Mouse (Mus musculus) liver, adult 2 months (tissue): ENCODE data around the gene Nxpe2. TPM values are rescaled to one million over a fixed set of nuclear protein-coding genes. Genes with fewer than 3 reads are reported as not detected.

ENCODE experiments used
- DNase-seq: peaks from one replicate; pipeline ENCODE4 v3.0.0-alpha.2; 2011; ENCODE audit warnings: low read depth, low spot score; ENCODE audit errors: extremely low read depth
- H3K27ac ChIP-seq: fragments of 200-500 bp; replicated peaks from 2 replicates; pipeline ENCODE4 v1.5.1; 2012; ENCODE audit warnings: low read depth, mild to moderate bottlenecking, control low read depth, inconsistent platforms, low read length; ENCODE audit not compliant: insufficient read depth
- H3K27me3 ChIP-seq: fragments of 200-500 bp; 2 replicates; pipeline ENCODE4 v1.6.1; 2012; ENCODE audit warnings: mild to moderate bottlenecking, moderate library complexity, low read length, inconsistent platforms; ENCODE audit not compliant: control insufficient read depth, insufficient read depth
- H3K36me3 ChIP-seq: fragments of 200-500 bp; 2 replicates; pipeline ENCODE4 v1.6.1; 2012; ENCODE audit warnings: low read length, inconsistent platforms; ENCODE audit not compliant: control insufficient read depth, insufficient read depth
- H3K4me1 ChIP-seq: fragments of 200-500 bp; 2 replicates; pipeline ENCODE4 v1.6.1; 2011; ENCODE audit warnings: low read length; ENCODE audit not compliant: control insufficient read depth, insufficient read depth
- H3K4me3 ChIP-seq: fragments of 200-500 bp; 2 replicates; pipeline ENCODE4 v1.5.1; 2011; ENCODE audit warnings: low read depth, mild to moderate bottlenecking, control low read depth, low read length, moderate library complexity; ENCODE audit not compliant: insufficient read depth
- H3K79me2 ChIP-seq: fragments of 200-500 bp; 2 replicates; pipeline ENCODE4 v1.6.1; 2012; ENCODE audit warnings: inconsistent platforms, mild to moderate bottlenecking, low read length, moderate library complexity; ENCODE audit not compliant: control insufficient read depth, insufficient read depth
- H3K9ac ChIP-seq: fragments of 200-500 bp; 2 replicates; pipeline ENCODE4 v1.6.1; 2012; ENCODE audit warnings: low read depth, mild to moderate bottlenecking, control low read depth, inconsistent platforms, low read length
- CTCF ChIP-seq: fragments of 200-500 bp; IDR thresholded peaks from 2 replicates; pipeline ENCODE4 v1.5.1; 2011; ENCODE audit warnings: low read depth, low read length, control low read depth
- POLR2A ChIP-seq: fragments of 200-500 bp; IDR thresholded peaks from 2 replicates; pipeline ENCODE4 v1.6.1; 2011; ENCODE audit warnings: low read length, control low read depth; ENCODE audit not compliant: insufficient read depth; ENCODE audit errors: extremely low read depth
- WGBS: fragments of 180-500 bp; shearing (Covaris S2); methylation state at CpG from one replicate; pipeline ENCODE4 v1.1.7; 2018; 5-methylcytosine and 5-hydroxymethylcytosine counted together
- polyA plus RNA-seq: library from polyadenylated mRNA; depleted of rRNA; stranded (reverse); fragments of >200 nt; gene quantifications from 2 replicates; pipeline ENCODE4 v1.2.3, GENCODE M21; 2012; rRNA removed
- total RNA-seq: library from RNA; depleted of rRNA; stranded (reverse); fragments of >200 nt; gene quantifications from 2 replicates; pipeline ENCODE4 v1.2.3, GENCODE M21; 2014; rRNA removed

Nxpe2 gene
- total and polyA plus RNA-seq, 2 experiments, result 12.6 to 21.4 TPM

- H3K4me3 ChIP-seq, result no peak overlapping the region
- H3K36me3 ChIP-seq, result no peaks in the 10 kb centered on the region
- H3K9ac ChIP-seq, result no peak overlapping the region
- H3K27ac ChIP-seq, result no peak overlapping the region
- no peaks in the 10 kb centered on the region for H3K27me3 ChIP-seq
- TF ChIP-seq CTCF (no peak), POLR2A (no peak)
- H3K4me1 ChIP-seq, result no peaks in the 10 kb centered on the region
- H3K79me2 ChIP-seq, result no peaks in the 10 kb centered on the region
- WGBS, result 98% methylated on average over 1 of the region's 1 CpGs
- DNase-seq, result no peak
Observed at GRCm38 (mm10) chr9:48290281-48290680, 63.0 kb downstream of the Nxpe2 start.

- TF ChIP-seq CTCF, result peak; percentile 52; the same call in 1 of the 2 replicates
- no peak for TF ChIP-seq POLR2A
- H3K79me2 ChIP-seq, result no peaks in the 10 kb centered on the region
- no peak overlapping the region for H3K9ac ChIP-seq
- H3K27me3 ChIP-seq, result no peaks in the 10 kb centered on the region
- WGBS, result 25% methylated on average over 8 of the region's 8 CpGs
- peak overlapping the region; percentile 64 for H3K27ac ChIP-seq
- H3K36me3 ChIP-seq, result no peaks in the 10 kb centered on the region
- DNase-seq, result peak; percentile 94
- H3K4me1 ChIP-seq, result peaks cover 12% of the 10 kb centered on the region
- H3K4me3 ChIP-seq, result no peak overlapping the region
Observed at GRCm38 (mm10) chr9:48284221-48284620, 69.0 kb downstream of the Nxpe2 start.

GRCm38 (mm10) chr9:48276831-48277230 lies 76.4 kb downstream of the Nxpe2 start:
- no peak overlapping the region for H3K27ac ChIP-seq
- 93% methylated on average over 15 of the region's 15 CpGs for WGBS
- no peaks in the 10 kb centered on the region for H3K27me3 ChIP-seq
- H3K4me3 ChIP-seq, result no peak overlapping the region
- H3K9ac ChIP-seq, result no peak overlapping the region
- H3K4me1 ChIP-seq, result no peaks in the 10 kb centered on the region
- no peaks in the 10 kb centered on the region for H3K79me2 ChIP-seq
- no peak for DNase-seq
- no peak for TF ChIP-seq CTCF
- no peak for TF ChIP-seq POLR2A
- H3K36me3 ChIP-seq, result no peaks in the 10 kb centered on the region

Other genes starting within 250 kb of the Nxpe2 start
- gene Nxpe4, start 191.4 kb downstream of the Nxpe2 start, total RNA-seq, result 0.55 and 0.87 TPM in 2 replicates
- 0.01 and 0.07 TPM in 2 replicates for gene Nxpe4, start 191.4 kb downstream of the Nxpe2 start, polyA plus RNA-seq
- gene Rexo2, start 127.2 kb upstream of the Nxpe2 start, total RNA-seq, result 45.2 and 49.6 TPM in 2 replicates
- 90.7 and 101 TPM in 2 replicates for gene Rexo2, start 127.2 kb upstream of the Nxpe2 start, polyA plus RNA-seq
- gene Rbm7, start 141.8 kb upstream of the Nxpe2 start, total RNA-seq, result 53.0 and 57.7 TPM in 2 replicates
- 15.1 and 17.9 TPM in 2 replicates for gene Rbm7, start 141.8 kb upstream of the Nxpe2 start, polyA plus RNA-seq
- 26.2 and 29.4 TPM in 2 replicates for gene Gm5617, start 142.0 kb upstream of the Nxpe2 start, total RNA-seq
- 70.8 and 82.8 TPM in 2 replicates for gene Gm5617, start 142.0 kb upstream of the Nxpe2 start, polyA plus RNA-seq